Mouse (Mus musculus) megakaryocyte, embryonic 14.5 days (primary cell): ENCODE results near the gene Prkce. TPM values are rescaled to one million over a fixed set of nuclear protein-coding genes. Genes with fewer than 3 reads are reported as not detected.

Source experiments
- H3K27me3 ChIP-seq: replicated peaks from 2 replicates; pipeline ENCODE3; 2012; ENCODE audit warnings: inconsistent platforms
- H3K36me3 ChIP-seq: replicated peaks from 2 replicates; pipeline ENCODE3; 2012; ENCODE audit warnings: low read length, inconsistent platforms, mixed read lengths
- H3K4me1 ChIP-seq: 2 replicates; pipeline ENCODE4 v1.6.1; 2012; ENCODE audit warnings: inconsistent platforms
- H3K4me3 ChIP-seq: replicated peaks from 2 replicates; pipeline ENCODE3; 2012; ENCODE audit warnings: moderate library complexity, mild to moderate bottlenecking, inconsistent platforms
- H3K9me3 ChIP-seq: 2 replicates; pipeline ENCODE4 v1.6.1; 2012; ENCODE audit warnings: inconsistent platforms
- FLI1 ChIP-seq: IDR thresholded peaks from 2 replicates; pipeline ENCODE4 v1.6.1; 2012; ENCODE audit warnings: low read length, inconsistent platforms, mixed read lengths
- GATA1 ChIP-seq: IDR thresholded peaks from 3 replicates; pipeline ENCODE4 v1.6.1; 2012; ENCODE audit warnings: mixed read lengths, low read length, inconsistent platforms, borderline replicate concordance
- polyA plus RNA-seq: library from polyadenylated mRNA; stranded (reverse); fragments of >175 nt; gene quantifications from 2 replicates; pipeline ENCODE4 v1.2.3, GENCODE M21; 2012; ENCODE audit warnings: low replicate concordance; ENCODE audit not compliant: insufficient read depth

The Prkce gene
- polyA plus RNA-seq, 1 experiment = 7.3 TPM

GRCm38 (mm10) chr17:86670731-86671130 is 503.1 kb downstream of the Prkce start:
- Histone ChIP-seq H3K4me1 (peaks cover 6% of the 10 kb centered on the region; the same call in 1 of the 2 replicates), H3K9me3 (0 out of 2 replicates have a peak, but pooled peaks cover 6% of the 10 kb centered on the region), H3K27me3 (peaks cover 58% of the 10 kb centered on the region), H3K4me3 (no peak overlapping the region), H3K36me3 (no peaks in the 10 kb centered on the region)
- no peak for TF ChIP-seq GATA1
- TF ChIP-seq FLI1 = no peak

GRCm38 (mm10) chr17:86674971-86675370 is 507.4 kb downstream of the Prkce start:
- Histone ChIP-seq H3K9me3 (peaks cover 6% of the 10 kb centered on the region; the same call in 1 of the 2 replicates), H3K4me3 (no peak overlapping the region), H3K27me3 (peaks cover 57% of the 10 kb centered on the region), H3K4me1 (no peaks in the 10 kb centered on the region), H3K36me3 (no peaks in the 10 kb centered on the region)
- TF ChIP-seq FLI1 (no peak), GATA1 (no peak)

DNA sequence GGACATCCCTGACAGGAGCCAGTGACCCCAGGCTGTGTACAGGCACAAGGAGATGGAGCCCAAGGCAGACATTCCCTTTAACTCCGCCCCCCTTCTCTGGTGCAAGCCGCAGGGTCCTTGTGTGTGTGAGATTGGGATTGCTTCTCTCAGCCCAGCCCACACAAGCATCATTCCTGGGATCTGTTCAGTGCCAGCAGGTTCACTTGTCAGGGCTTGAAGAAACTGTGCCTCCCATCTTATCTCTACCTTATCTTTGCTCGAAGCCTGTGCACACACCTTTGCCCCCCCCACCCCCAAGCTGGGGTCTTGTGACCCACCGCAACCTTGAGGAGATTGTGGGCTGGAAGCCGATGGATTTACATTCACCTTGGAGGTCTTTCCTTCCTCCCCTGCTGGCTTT is 508.8 kb downstream of the Prkce start:
- Histone ChIP-seq H3K27me3 (peaks cover 43% of the 10 kb centered on the region), H3K36me3 (no peaks in the 10 kb centered on the region), H3K9me3 (peaks cover 12% of the 10 kb centered on the region), H3K4me1 (no peaks in the 10 kb centered on the region), H3K4me3 (no peak overlapping the region)
- no peak for TF ChIP-seq FLI1
- no peak for TF ChIP-seq GATA1

DNA sequence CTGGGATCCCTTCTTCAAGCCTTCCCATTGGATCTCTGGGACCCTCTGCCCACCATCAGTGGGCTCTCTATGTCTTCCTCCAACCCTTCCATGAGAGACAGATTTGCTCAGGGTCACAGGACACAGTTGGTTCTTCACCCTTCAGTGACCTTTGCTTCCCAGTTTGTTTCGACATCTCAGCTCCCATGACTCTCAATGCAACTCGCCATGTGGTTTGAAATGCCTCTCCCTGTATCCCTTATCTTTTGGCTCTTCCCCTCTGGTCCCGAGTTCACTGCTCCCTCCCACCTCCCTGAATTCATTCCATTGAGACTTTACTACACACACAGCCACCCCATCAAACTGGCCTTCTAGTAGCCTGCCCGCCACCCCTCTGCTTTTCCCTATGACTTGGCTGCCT is 509.3 kb downstream of the Prkce start:
- no peak for TF ChIP-seq GATA1
- no peak for TF ChIP-seq FLI1
- no peak overlapping the region for H3K4me3 ChIP-seq
- no peaks in the 10 kb centered on the region for H3K36me3 ChIP-seq
- no peaks in the 10 kb centered on the region for H3K4me1 ChIP-seq
- H3K9me3 ChIP-seq = peaks cover 12% of the 10 kb centered on the region
- H3K27me3 ChIP-seq = peaks cover 38% of the 10 kb centered on the region

- no peaks in the 10 kb centered on the region for H3K4me1 ChIP-seq
- TF ChIP-seq FLI1 (no peak), GATA1 (no peak)
- H3K27me3 ChIP-seq = peaks cover 4% of the 10 kb centered on the region
- H3K36me3 ChIP-seq = no peaks in the 10 kb centered on the region
- H3K9me3 ChIP-seq = peaks cover 8% of the 10 kb centered on the region
- no peak overlapping the region for H3K4me3 ChIP-seq
Measured at GRCm38 (mm10) chr17:86685263-86685662, 517.7 kb downstream of the Prkce start.

- no peak for TF ChIP-seq GATA1
- TF ChIP-seq FLI1 = no peak
Measured at GRCm38 (mm10) chr17:86687021-86687420, 519.4 kb downstream of the Prkce start.

GRCm38 (mm10) chr17:86690871-86691390 is 523.3 kb downstream of the Prkce start:
- peaks cover 27% of the 10 kb centered on the region for H3K9me3 ChIP-seq
- no peaks in the 10 kb centered on the region for H3K4me1 ChIP-seq
- no peak overlapping the region for H3K4me3 ChIP-seq
- no peaks in the 10 kb centered on the region for H3K36me3 ChIP-seq
- TF ChIP-seq GATA1 = no peak
- no peak for TF ChIP-seq FLI1
- peaks cover 14% of the 10 kb centered on the region for H3K27me3 ChIP-seq

More at GRCm38 (mm10) chr17:86687021-86687420, 519.4 kb downstream of the Prkce start:
- peaks cover 15% of the 10 kb centered on the region for H3K9me3 ChIP-seq
- H3K4me3 ChIP-seq = no peak overlapping the region
- H3K4me1 ChIP-seq = no peaks in the 10 kb centered on the region
- no peaks in the 10 kb centered on the region for H3K36me3 ChIP-seq
- peaks cover 6% of the 10 kb centered on the region for H3K27me3 ChIP-seq

GRCm38 (mm10) chr17:86697751-86698150 is 530.2 kb downstream of the Prkce start:
- H3K4me3 ChIP-seq = no peak overlapping the region
- peaks cover 25% of the 10 kb centered on the region for H3K27me3 ChIP-seq
- peaks cover 16% of the 10 kb centered on the region for H3K9me3 ChIP-seq
- no peaks in the 10 kb centered on the region for H3K4me1 ChIP-seq
- no peaks in the 10 kb centered on the region for H3K36me3 ChIP-seq
- TF ChIP-seq FLI1 = no peak
- no peak for TF ChIP-seq GATA1

DNA sequence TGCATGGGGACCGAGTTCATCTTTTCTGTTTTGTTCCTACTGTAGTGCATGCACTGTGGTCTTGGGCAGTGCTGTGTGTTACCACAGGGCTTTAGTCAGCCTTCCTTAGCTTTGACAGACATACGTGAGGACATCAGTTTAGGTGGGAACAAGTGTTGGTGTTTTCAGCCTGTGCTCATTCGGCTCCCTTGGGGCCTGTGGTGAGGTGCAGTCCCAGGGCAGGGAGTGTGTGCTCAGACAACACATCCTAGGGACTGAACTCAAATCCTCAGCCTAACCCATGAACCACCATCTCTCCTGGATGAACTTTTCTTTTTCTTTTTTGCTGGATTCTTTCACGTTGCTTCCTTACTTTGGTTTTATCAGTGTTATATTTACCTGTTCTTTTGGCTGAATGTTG is 535.8 kb downstream of the Prkce start:
- Histone ChIP-seq H3K4me3 (no peak overlapping the region), H3K27me3 (peaks cover 19% of the 10 kb centered on the region), H3K36me3 (no peaks in the 10 kb centered on the region), H3K4me1 (no peaks in the 10 kb centered on the region), H3K9me3 (no peaks in the 10 kb centered on the region)
- TF ChIP-seq GATA1 (no peak), FLI1 (no peak)

DNA sequence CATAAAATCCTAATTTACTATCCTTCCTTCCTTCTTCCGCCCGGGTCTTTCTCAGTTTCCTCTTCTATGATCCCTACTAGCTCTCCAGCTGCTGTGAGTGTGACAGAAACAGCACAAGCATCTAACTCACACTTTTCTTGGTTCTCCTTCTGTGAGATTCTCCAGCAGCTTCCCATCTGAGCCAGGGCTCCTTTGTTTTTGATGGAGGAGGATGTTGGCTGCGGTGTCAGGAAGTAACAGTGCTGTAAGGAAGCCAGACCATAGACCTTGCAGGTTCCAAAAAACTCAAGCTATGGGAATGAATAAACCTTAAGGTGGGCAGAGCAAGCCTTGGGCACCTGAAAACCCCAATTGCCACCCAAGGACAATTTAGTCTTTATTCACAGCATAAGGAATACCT is 537.7 kb downstream of the Prkce start:
- H3K36me3 ChIP-seq = no peaks in the 10 kb centered on the region
- H3K4me3 ChIP-seq = no peak overlapping the region
- no peaks in the 10 kb centered on the region for H3K4me1 ChIP-seq
- no peaks in the 10 kb centered on the region for H3K9me3 ChIP-seq
- H3K27me3 ChIP-seq = peaks cover 19% of the 10 kb centered on the region
- TF ChIP-seq GATA1 (no peak), FLI1 (no peak)
